Mouse (Mus musculus): Measurements from ENCODE around the gene Hmgn3. TPM values are rescaled to one million over a fixed set of nuclear protein-coding genes. Genes with fewer than 3 reads are reported as not detected.

Gene Hmgn3
- polyA plus RNA-seq, 1 experiment = 38.5 TPM

GRCm38 (mm10) chr9:83101691-83102090 lies 44.8 kb downstream of the Hmgn3 start:
- TF ChIP-seq POLR2A (IDR thresholded peaks at IDR 0.05; ENCODE audit: borderline replicate concordance, low read depth, low read length) (no peak), CTCF (IDR thresholded peaks at IDR 0.05; ENCODE audit: low read depth, low read length) (no peak)
- H3K27ac ChIP-seq (ENCODE audit: insufficient read depth, low read depth, low read length) = no peak overlapping the region
- H3K4me1 ChIP-seq (ENCODE audit: control insufficient read depth, insufficient read depth, low read length) = peaks cover 3% of the 10 kb centered on the region; the same call in 1 of the 2 replicates
- no peak overlapping the region for H3K4me3 ChIP-seq (ENCODE audit: insufficient read depth, low read length)

- Histone ChIP-seq H3K4me3 (ENCODE audit: insufficient read depth, low read length) (no peak overlapping the region), H3K4me1 (ENCODE audit: control insufficient read depth, insufficient read depth, low read length) (peaks cover 3% of the 10 kb centered on the region; the same call in 1 of the 2 replicates), H3K27ac (ENCODE audit: insufficient read depth, low read depth, low read length) (no peak overlapping the region)
- TF ChIP-seq POLR2A (IDR thresholded peaks at IDR 0.05; ENCODE audit: borderline replicate concordance, low read depth, low read length) (no peak), CTCF (IDR thresholded peaks at IDR 0.05; ENCODE audit: low read depth, low read length) (no peak)
Measured at GRCm38 (mm10) chr9:83100786-83101185, 45.7 kb downstream of the Hmgn3 start.

GRCm38 (mm10) chr9:83098652-83099307 lies 47.7 kb downstream of the Hmgn3 start:
- no peak overlapping the region for H3K27ac ChIP-seq (ENCODE audit: insufficient read depth, low read depth, low read length)
- TF ChIP-seq POLR2A (IDR thresholded peaks at IDR 0.05; ENCODE audit: borderline replicate concordance, low read depth, low read length) (no peak), CTCF (IDR thresholded peaks at IDR 0.05; ENCODE audit: low read depth, low read length) (no peak)
- no peak overlapping the region for H3K4me3 ChIP-seq (ENCODE audit: insufficient read depth, low read length)
- H3K4me1 ChIP-seq (ENCODE audit: control insufficient read depth, insufficient read depth, low read length) = peaks cover 3% of the 10 kb centered on the region; the same call in 1 of the 2 replicates

- Histone ChIP-seq H3K27ac (ENCODE audit: insufficient read depth, low read depth, low read length) (no peak overlapping the region), H3K4me3 (ENCODE audit: insufficient read depth, low read length) (no peak overlapping the region), H3K4me1 (ENCODE audit: control insufficient read depth, insufficient read depth, low read length) (peaks cover 3% of the 10 kb centered on the region; the same call in 1 of the 2 replicates)
- TF ChIP-seq CTCF (IDR thresholded peaks at IDR 0.05; ENCODE audit: low read depth, low read length) (no peak), POLR2A (IDR thresholded peaks at IDR 0.05; ENCODE audit: borderline replicate concordance, low read depth, low read length) (no peak)
Measured at GRCm38 (mm10) chr9:83097816-83098215, 48.7 kb downstream of the Hmgn3 start.

DNA sequence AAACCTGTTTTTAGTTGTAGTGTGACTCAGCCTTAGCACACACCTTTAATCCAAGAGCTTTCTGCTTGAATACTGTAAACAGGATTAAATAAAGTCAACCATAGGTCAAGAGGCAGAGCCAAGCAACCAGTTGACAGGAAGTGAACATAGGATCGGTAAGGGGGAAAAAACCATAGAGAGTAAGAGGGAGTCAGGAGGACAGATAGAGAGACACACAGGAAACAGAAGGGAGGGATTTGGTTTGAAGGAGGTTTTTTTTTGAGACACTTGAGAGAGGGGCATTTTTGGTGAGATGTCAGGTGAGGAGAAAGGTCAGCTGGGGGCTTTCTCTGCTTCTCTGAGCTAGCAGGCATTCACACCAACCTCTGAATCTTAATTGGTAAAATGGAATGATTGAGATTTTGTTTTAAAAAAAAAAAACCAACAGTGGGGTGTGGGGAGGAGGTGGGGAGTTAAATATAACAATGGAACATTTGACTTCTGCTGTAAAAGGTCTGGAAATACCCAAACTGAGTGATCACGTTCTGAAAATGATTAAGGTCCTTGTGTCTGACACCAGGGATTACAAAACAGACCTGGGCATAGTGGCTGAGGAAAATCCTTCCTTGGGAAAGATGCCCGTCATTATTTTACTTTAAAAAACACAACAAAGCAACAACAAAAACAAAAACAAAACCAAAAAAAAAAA lies 51.7 kb downstream of the Hmgn3 start:
- H3K4me1 ChIP-seq (ENCODE audit: control insufficient read depth, insufficient read depth, low read length) = no peaks in the 10 kb centered on the region
- no peak overlapping the region for H3K27ac ChIP-seq (ENCODE audit: insufficient read depth, low read depth, low read length)
- H3K4me3 ChIP-seq (ENCODE audit: insufficient read depth, low read length) = no peak overlapping the region
- TF ChIP-seq CTCF (IDR thresholded peaks at IDR 0.05; ENCODE audit: low read depth, low read length) = no peak
- TF ChIP-seq POLR2A (IDR thresholded peaks at IDR 0.05; ENCODE audit: borderline replicate concordance, low read depth, low read length) = no peak

GRCm38 (mm10) chr9:83083790-83084469 lies 62.6 kb downstream of the Hmgn3 start:
- no peaks in the 10 kb centered on the region for H3K4me1 ChIP-seq (ENCODE audit: control insufficient read depth, insufficient read depth, low read length)
- no peak overlapping the region for H3K27ac ChIP-seq (ENCODE audit: insufficient read depth, low read depth, low read length)
- H3K4me3 ChIP-seq (ENCODE audit: insufficient read depth, low read length) = no peak overlapping the region
- TF ChIP-seq POLR2A (IDR thresholded peaks at IDR 0.05; ENCODE audit: borderline replicate concordance, low read depth, low read length) (no peak), CTCF (IDR thresholded peaks at IDR 0.05; ENCODE audit: low read depth, low read length) (no peak)

GRCm38 (mm10) chr9:83083091-83083490 lies 63.4 kb downstream of the Hmgn3 start:
- no peak overlapping the region for H3K27ac ChIP-seq (ENCODE audit: insufficient read depth, low read depth, low read length)
- no peak overlapping the region for H3K4me3 ChIP-seq (ENCODE audit: insufficient read depth, low read length)
- no peaks in the 10 kb centered on the region for H3K4me1 ChIP-seq (ENCODE audit: control insufficient read depth, insufficient read depth, low read length)
- TF ChIP-seq CTCF (IDR thresholded peaks at IDR 0.05; ENCODE audit: low read depth, low read length) = no peak
- no peak for TF ChIP-seq POLR2A (IDR thresholded peaks at IDR 0.05; ENCODE audit: borderline replicate concordance, low read depth, low read length)

DNA sequence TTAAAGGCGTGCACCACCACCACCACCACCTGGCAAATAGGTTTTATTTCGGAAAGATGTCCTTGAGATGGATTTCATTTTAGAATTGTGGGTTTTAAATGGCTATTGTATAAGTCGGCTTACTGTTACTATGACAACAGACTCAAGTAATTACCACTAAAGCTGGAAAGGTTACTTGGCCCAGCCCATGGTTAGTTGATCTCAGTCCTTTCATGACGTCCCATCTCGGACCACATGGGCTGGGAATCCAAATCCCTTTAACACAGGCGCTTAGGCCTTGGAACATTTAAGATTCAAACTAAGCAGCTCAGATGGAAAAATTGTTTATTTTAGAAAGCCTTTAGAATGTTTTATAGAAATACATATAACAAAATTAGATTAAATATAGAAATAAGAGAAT lies 64.2 kb downstream of the Hmgn3 start:
- Histone ChIP-seq H3K4me1 (ENCODE audit: control insufficient read depth, insufficient read depth, low read length) (no peaks in the 10 kb centered on the region), H3K4me3 (ENCODE audit: insufficient read depth, low read length) (no peak overlapping the region), H3K27ac (ENCODE audit: insufficient read depth, low read depth, low read length) (no peak overlapping the region)
- TF ChIP-seq CTCF (IDR thresholded peaks at IDR 0.05; ENCODE audit: low read depth, low read length) (no peak), POLR2A (IDR thresholded peaks at IDR 0.05; ENCODE audit: borderline replicate concordance, low read depth, low read length) (no peak)

GRCm38 (mm10) chr9:83079724-83080123 lies 66.8 kb downstream of the Hmgn3 start:
- no peak overlapping the region for H3K27ac ChIP-seq (ENCODE audit: insufficient read depth, low read depth, low read length)
- H3K4me3 ChIP-seq (ENCODE audit: insufficient read depth, low read length) = no peak overlapping the region
- no peaks in the 10 kb centered on the region for H3K4me1 ChIP-seq (ENCODE audit: control insufficient read depth, insufficient read depth, low read length)
- no peak for TF ChIP-seq CTCF (IDR thresholded peaks at IDR 0.05; ENCODE audit: low read depth, low read length)
- TF ChIP-seq POLR2A (IDR thresholded peaks at IDR 0.05; ENCODE audit: borderline replicate concordance, low read depth, low read length) = no peak

DNA sequence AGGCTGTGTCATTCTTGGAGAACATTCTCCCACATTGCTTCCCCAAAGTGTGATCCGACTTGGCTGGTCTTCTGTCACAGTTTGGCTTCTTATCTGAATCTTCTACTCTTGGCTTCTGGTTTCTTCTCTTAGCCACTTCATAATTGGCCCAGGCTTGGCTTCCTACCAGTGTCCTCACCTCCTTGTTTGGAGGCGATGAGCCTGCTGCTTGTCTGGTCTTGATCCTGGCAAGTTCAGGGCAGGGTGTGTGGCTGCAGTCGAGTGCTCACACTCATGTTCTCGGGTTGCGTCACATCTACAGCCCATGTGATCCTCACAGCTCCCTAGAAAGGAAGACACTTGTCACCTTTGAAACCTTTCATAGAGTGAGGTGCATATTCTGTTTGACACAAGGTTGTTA lies 78.2 kb downstream of the Hmgn3 start:
- H3K27ac ChIP-seq (ENCODE audit: insufficient read depth, low read depth, low read length) = no peak overlapping the region
- TF ChIP-seq POLR2A (IDR thresholded peaks at IDR 0.05; ENCODE audit: borderline replicate concordance, low read depth, low read length) (no peak), CTCF (IDR thresholded peaks at IDR 0.05; ENCODE audit: low read depth, low read length) (no peak)
- H3K4me3 ChIP-seq (ENCODE audit: insufficient read depth, low read length) = no peak overlapping the region
- no peaks in the 10 kb centered on the region for H3K4me1 ChIP-seq (ENCODE audit: control insufficient read depth, insufficient read depth, low read length)
